Mouse (Mus musculus): ENCODE measurements at regions not wholly inside any gene's neighbourhood (a gene's known extent, or its start where the extent isn't known, plus 50 kb on each side); places are given as distances from the start of the nearest gene placed in this dataset.

DNA sequence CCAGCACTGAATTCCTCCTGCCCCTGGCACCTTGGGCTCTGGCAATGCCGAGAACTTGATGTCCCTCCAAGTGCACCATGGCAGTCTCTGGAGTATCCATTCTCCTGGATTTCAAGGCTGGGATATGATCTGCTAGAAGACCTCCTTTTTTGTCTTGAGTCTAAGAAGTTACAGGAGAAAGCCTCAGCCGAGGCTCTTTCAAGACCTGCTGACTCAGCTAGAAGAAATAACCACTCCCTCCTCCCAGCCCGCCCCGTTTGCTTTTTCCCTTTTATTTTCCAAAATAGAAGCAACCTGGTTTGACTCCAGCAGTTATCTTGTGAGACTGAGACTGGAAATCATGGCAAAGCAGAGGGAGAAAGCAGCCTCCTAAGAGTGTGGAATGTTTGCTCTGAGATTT, 136.8 kb upstream of the Rgma start:
- TF ChIP-seq CTCF (IDR thresholded peaks at IDR 0.05; ENCODE audit: control insufficient read depth, insufficient read depth, insufficient read length), result no peak
- no peak for TF ChIP-seq FOSL1 (IDR thresholded peaks at IDR 0.05; ENCODE audit: insufficient read depth, low read length, poor library complexity, severe bottlenecking)
- no peak for TF ChIP-seq MAX (IDR thresholded peaks at IDR 0.05)
